Mouse (Mus musculus) lung, postnatal 25 days (tissue): ENCODE results near the gene Cacng1.

Experiments
- DNase-seq: peaks from one replicate; pipeline ENCODE4 v3.0.0; 2022; ENCODE audit warnings: low spot score

Gene Cacng1

GRCm38 (mm10) chr11:107716332-107716938 lies at the start of gene Cacng1:
Gene Cacng1 (minus strand): TSS chr11:107716522.
- DNase-seq, result no peak

DNA sequence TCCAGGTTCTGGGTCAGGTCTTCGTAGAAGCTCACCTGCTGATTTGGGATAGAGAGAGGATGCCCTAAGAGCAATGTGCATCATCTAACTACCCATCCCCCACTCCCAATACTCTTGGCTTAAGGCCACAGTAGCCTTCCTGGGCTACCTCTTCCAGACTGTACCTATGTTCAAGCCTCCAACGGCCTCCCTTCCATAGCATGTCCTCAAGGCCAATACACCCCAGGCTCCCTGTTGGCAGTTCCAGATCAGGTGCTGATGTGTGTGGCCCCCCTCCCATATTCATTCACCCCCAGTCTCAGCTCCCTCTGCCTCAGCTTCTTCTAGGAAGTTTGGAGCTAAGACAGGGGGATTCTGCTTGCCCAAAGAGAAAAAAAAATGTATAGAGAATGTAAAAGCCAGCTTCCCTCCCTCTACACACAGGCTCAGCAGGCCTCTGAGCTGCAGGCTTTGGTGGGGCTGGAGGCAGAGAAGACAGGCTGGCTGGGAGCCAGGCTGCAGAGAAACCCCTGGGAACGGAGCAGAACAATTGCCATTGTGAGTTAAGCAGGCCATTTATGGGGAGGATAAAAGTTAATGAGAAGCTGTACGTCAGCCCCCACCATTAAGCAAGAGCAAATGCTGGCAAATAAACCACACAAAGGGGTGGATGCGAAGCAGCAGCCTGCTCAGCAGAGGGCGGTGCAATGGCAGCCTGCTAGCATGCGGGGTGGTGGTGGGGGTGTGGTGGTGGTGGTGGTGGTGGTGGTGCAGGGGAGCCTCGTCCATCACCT lies 46.6 kb upstream of the Cacng1 start:
- no peak for DNase-seq

GRCm38 (mm10) chr11:107761790-107762500 lies 45.6 kb upstream of the Cacng1 start:
- DNase-seq, result no peak

DNA sequence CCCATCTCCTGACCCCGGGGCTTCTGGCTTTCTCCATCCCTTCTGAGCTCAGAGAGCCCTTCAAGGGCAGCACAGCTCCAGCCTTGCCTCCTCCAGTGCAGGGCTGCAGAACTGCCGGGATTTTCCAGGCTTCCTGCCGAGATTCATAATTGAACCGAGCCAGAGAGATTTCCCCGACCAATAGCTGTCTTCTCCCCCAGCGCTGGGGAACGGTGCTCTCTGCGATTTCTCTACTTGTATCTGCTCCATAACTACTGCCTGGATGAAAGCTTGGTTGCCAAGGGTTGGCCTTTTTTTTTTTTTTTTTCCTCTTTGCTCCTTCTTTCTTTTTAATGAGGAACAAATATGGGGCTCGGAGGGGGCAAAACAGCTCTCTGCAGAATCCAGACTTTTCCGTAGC lies 43.7 kb upstream of the Cacng1 start:
- no peak for DNase-seq

- DNase-seq, result no peak
These were observed 43.2 kb upstream of the Cacng1 start for GRCm38 (mm10) chr11:107759516-107759915.

GRCm38 (mm10) chr11:107749114-107749513 lies 32.8 kb upstream of the Cacng1 start:
- DNase-seq, result no peak

GRCm38 (mm10) chr11:107748243-107749035 lies 32.1 kb upstream of the Cacng1 start:
- DNase-seq, result no peak

DNA sequence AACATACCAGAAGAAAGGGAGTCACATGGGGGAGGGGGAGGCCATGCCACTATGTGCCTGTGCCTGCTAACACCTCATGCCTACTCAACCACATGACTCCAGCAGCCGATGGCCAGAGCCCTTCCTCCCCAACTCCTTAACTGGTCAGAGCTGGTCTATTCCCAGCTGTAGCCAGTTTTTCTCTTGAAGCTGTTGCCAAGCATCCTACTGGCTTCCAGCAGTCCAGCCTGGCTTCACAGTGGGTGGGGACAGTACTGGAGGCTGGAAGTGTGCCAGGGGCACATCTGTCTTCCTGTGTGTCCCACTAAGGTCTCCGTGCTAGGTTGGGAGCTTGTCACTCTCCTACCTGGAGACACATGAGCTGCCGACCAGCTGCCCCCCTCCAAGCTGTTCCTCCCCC lies 26.8 kb upstream of the Cacng1 start:
- no peak for DNase-seq

GRCm38 (mm10) chr11:107738418-107739099 lies 22.2 kb upstream of the Cacng1 start:
- DNase-seq, result no peak

DNA sequence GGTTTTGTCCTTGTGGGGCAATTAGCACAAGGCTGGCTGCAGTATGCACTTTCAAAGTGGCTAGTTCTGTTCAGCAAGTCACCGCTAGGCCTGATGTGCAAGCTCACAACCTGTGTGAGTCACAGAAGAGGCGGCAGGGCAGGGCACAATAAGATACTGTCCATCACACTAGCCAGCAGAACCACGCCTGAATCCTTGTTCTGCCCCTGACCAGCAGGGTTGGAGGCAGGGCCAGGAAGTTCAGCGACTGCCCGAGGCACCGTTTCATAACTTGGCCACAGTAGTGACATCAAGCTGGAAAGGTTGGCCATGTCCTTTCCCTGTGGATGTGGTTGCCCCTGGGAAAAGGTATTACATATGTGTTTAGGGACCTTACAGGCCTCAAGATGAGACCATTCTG lies 21.6 kb upstream of the Cacng1 start:
- DNase-seq, result no peak

DNA sequence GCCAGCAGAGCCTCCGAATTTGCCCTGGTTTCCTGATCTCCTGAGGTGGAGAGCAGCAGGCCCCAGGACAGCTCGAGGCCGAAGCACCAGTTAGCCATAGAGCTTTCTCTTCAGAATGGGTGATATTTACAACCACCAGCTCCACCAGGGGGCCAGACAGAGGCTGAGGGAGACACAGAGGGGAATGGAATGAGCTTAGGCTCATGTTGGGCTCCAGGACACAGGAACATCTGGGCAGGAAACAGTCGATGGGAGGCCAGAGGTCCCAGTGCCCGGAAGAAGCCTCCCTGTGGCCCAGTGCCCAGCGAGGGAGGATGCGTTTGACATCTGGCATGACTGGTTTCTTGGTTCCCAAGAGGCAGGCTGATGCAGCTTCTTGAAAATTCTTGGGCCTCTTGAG lies 17.8 kb upstream of the Cacng1 start:
- peak; percentile 5 for DNase-seq

- no peak for DNase-seq
These were observed 15.2 kb upstream of the Cacng1 start for GRCm38 (mm10) chr11:107731498-107731897.

- no peak for DNase-seq
These were observed 14.6 kb upstream of the Cacng1 start for GRCm38 (mm10) chr11:107730940-107731339.

- peak; percentile 43 for DNase-seq
These were observed 12.8 kb upstream of the Cacng1 start for GRCm38 (mm10) chr11:107729141-107729540.

- DNase-seq, result peak; percentile 45
These were observed 11.9 kb upstream of the Cacng1 start for GRCm38 (mm10) chr11:107728073-107728863.

GRCm38 (mm10) chr11:107724603-107725002 lies 8.3 kb upstream of the Cacng1 start:
- DNase-seq, result no peak

DNA sequence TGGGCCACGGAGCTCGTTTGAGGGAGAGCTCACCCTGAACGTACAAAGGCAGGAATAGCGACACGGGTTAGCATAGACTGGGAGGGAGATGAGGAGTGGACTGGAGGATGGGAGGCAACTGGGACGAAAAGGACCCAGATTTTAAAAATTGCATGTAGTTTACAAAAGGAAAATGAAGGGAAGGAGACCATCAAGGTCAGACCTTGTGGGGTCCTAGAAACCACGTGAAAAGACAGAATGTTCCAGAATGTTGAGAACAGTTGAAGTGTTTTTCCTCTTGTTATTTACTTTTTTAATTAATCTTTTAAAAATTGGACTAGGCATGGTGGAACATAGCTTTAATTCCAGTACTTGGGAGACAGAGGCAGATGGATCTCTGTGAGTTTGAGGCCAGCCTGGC lies 4.7 kb upstream of the Cacng1 start:
- no peak for DNase-seq

- DNase-seq, result no peak
These were observed 4.1 kb upstream of the Cacng1 start for GRCm38 (mm10) chr11:107720264-107721021.

- no peak for DNase-seq
These were observed 2.0 kb downstream of the Cacng1 start for GRCm38 (mm10) chr11:107714368-107714767.

- no peak for DNase-seq
These were observed 5.9 kb downstream of the Cacng1 start for GRCm38 (mm10) chr11:107710379-107710778.
